Mouse (Mus musculus) lung, postnatal 0 days (tissue): ENCODE data around the gene Zcchc4.

ENCODE experiments used
- CTCF ChIP-seq: IDR thresholded peaks from 2 replicates; pipeline ENCODE4 v1.5.1; 2016; ENCODE audit warnings: antibody characterized with exemption, mild to moderate bottlenecking
- EP300 ChIP-seq: IDR thresholded peaks from 2 replicates; pipeline ENCODE4 v1.6.1; 2016; ENCODE audit warnings: antibody characterized with exemption, mild to moderate bottlenecking, control low read depth

- TF ChIP-seq CTCF = peak; percentile 80
- no peak for TF ChIP-seq EP300
Observed at GRCm38 (mm10) chr5:52782523-52783250, 7.5 kb downstream of the Zcchc4 start.
